Mouse (Mus musculus) MEL (cell line): ENCODE measurements around the gene U2af1l4. TPM values are rescaled to one million over a fixed set of nuclear protein-coding genes. Genes with fewer than 3 reads are reported as not detected.

ENCODE experiments used
- DNase-seq: peaks from one replicate; pipeline ENCODE4 v3.0.0; 2011; ENCODE audit warnings: low read depth, low spot score
- H3K27ac ChIP-seq: 2 replicates; pipeline ENCODE4 v1.5.1; 2012; ENCODE audit warnings: low read depth, mild to moderate bottlenecking, control low read depth, low read length, moderate library complexity; ENCODE audit not compliant: control insufficient read depth
- H3K27me3 ChIP-seq, 2 experiments: fragments of 150-350 bp in 1 of 2; sonication (generic) in 1 of 2; 2 replicates each; pipeline ENCODE4 v1.6.1; 2012; ENCODE audit warnings: low read length in 2 of 2, mild to moderate bottlenecking in 2 of 2, improper control_type of control experiment in 1 of 2, moderate library complexity in 1 of 2; ENCODE audit not compliant: insufficient read depth in 2 of 2, control insufficient read depth in 1 of 2
- H3K36me3 ChIP-seq, 2 experiments: 2 replicates each; pipeline ENCODE4 v1.6.1; 2012 to 2014; ENCODE audit warnings: low read length in 2 of 2, improper control_type of control experiment in 1 of 2, inconsistent platforms in 1 of 2, mild to moderate bottlenecking in 1 of 2; ENCODE audit not compliant: insufficient read depth in 2 of 2, control insufficient read depth in 1 of 2
- H3K4me1 ChIP-seq, 2 experiments: fragments of 150-350 bp in 1 of 2; sonication (generic) in 1 of 2; 2 replicates each; pipeline ENCODE4 v1.6.1; 2012; ENCODE audit warnings: low read length in 2 of 2, improper control_type of control experiment in 1 of 2, mild to moderate bottlenecking in 1 of 2; ENCODE audit not compliant: insufficient read depth in 2 of 2, control insufficient read depth in 1 of 2
- H3K4me3 ChIP-seq, 2 experiments: fragments of 150-350 bp in 1 of 2; sonication (generic) in 1 of 2; 2 replicates each; pipeline ENCODE4 v1.5.1; 2012; ENCODE audit warnings: low read depth in 2 of 2, low read length in 2 of 2, mild to moderate bottlenecking in 2 of 2, moderate library complexity in 2 of 2, control low read depth in 1 of 2, improper control_type of control experiment in 1 of 2; ENCODE audit not compliant: control insufficient read depth in 1 of 2, insufficient read depth in 1 of 2
- H3K79me2 ChIP-seq: 2 replicates; pipeline ENCODE4 v1.6.1; 2012; ENCODE audit warnings: mild to moderate bottlenecking, low read length, moderate library complexity; ENCODE audit not compliant: control insufficient read depth, poor library complexity, insufficient read depth
- H3K9ac ChIP-seq: 2 replicates; pipeline ENCODE4 v1.6.1; 2012; ENCODE audit warnings: low read depth, mild to moderate bottlenecking, control low read depth, low read length, moderate library complexity; ENCODE audit not compliant: control insufficient read depth, poor library complexity, severe bottlenecking
- H3K9me3 ChIP-seq: fragments of 150-350 bp; sonication (generic); replicated peaks from 2 replicates; pipeline ENCODE4 v1.6.1; 2012; ENCODE audit warnings: mild to moderate bottlenecking, low read length, improper control_type of control experiment, moderate library complexity; ENCODE audit not compliant: insufficient read depth
- BHLHE40 ChIP-seq: IDR thresholded peaks from 2 replicates; pipeline ENCODE4 v1.6.1; 2012; ENCODE audit warnings: low read depth, mild to moderate bottlenecking, inconsistent platforms, low read length, improper control_type of control experiment, borderline replicate concordance
- CHD2 ChIP-seq: IDR thresholded peaks from 2 replicates; pipeline ENCODE4 v1.6.1; 2011; ENCODE audit warnings: low read length, improper control_type of control experiment
- GABPA ChIP-seq: IDR thresholded peaks from 2 replicates; pipeline ENCODE4 v1.6.1; 2012; ENCODE audit warnings: low read depth, mild to moderate bottlenecking, inconsistent platforms, low read length, improper control_type of control experiment, moderate library complexity
- MEF2A ChIP-seq: IDR thresholded peaks from 2 replicates; pipeline ENCODE4 v1.6.1; 2014; ENCODE audit warnings: low read depth, mild to moderate bottlenecking, inconsistent platforms, low read length, improper control_type of control experiment; ENCODE audit not compliant: poor library complexity, insufficient replicate concordance, severe bottlenecking; ENCODE audit errors: extremely low read depth
- MXI1 ChIP-seq: IDR thresholded peaks from 2 replicates; pipeline ENCODE4 v1.6.1; 2011; ENCODE audit warnings: mild to moderate bottlenecking, low read depth, low read length, improper control_type of control experiment
- MYB ChIP-seq: IDR thresholded peaks from 2 replicates; pipeline ENCODE4 v1.6.1; 2011; ENCODE audit warnings: mild to moderate bottlenecking, low read depth, low read length, improper control_type of control experiment
- NELFE ChIP-seq: IDR thresholded peaks from 2 replicates; pipeline ENCODE4 v1.6.1; 2011; ENCODE audit warnings: low read depth, low read length, improper control_type of control experiment
- NRF1 ChIP-seq: IDR thresholded peaks from 2 replicates; pipeline ENCODE4 v1.6.1; 2014; ENCODE audit warnings: low read depth, mild to moderate bottlenecking, inconsistent platforms, low read length, improper control_type of control experiment, moderate library complexity; ENCODE audit not compliant: poor library complexity, insufficient read depth, severe bottlenecking
- POLR2A ChIP-seq, 2 experiments: IDR thresholded peaks; 2 replicates each; pipeline ENCODE4 v1.6.1; 2011 to 2012; ENCODE audit warnings: low read length in 2 of 2, mild to moderate bottlenecking in 2 of 2, control low read depth in 1 of 2, improper control_type of control experiment in 1 of 2, low read depth in 1 of 2, moderate library complexity in 1 of 2; ENCODE audit not compliant: control insufficient read depth in 1 of 2, insufficient read depth in 1 of 2, poor library complexity in 1 of 2
- POLR2AphosphoS5 ChIP-seq: IDR thresholded peaks from 2 replicates; pipeline ENCODE4 v1.6.1; 2012; ENCODE audit warnings: low read depth, borderline replicate concordance, mild to moderate bottlenecking, inconsistent platforms, low read length, moderate library complexity, mixed read lengths
- RAD21 ChIP-seq: IDR thresholded peaks from 2 replicates; pipeline ENCODE4 v1.6.1; 2011; ENCODE audit warnings: mild to moderate bottlenecking, low read depth, low read length, improper control_type of control experiment
- RCOR1 ChIP-seq: IDR thresholded peaks from 2 replicates; pipeline ENCODE4 v1.6.1; 2012; ENCODE audit warnings: low read depth, mild to moderate bottlenecking, inconsistent platforms, low read length, improper control_type of control experiment
- SIN3A ChIP-seq: IDR thresholded peaks from 2 replicates; pipeline ENCODE4 v1.6.1; 2012; ENCODE audit warnings: low read length, improper control_type of control experiment, inconsistent platforms
- TAL1 ChIP-seq: IDR thresholded peaks from 2 replicates; pipeline ENCODE4 v1.6.1; 2012; ENCODE audit warnings: mild to moderate bottlenecking, inconsistent platforms, low read length, moderate library complexity, mixed read lengths
- TBP ChIP-seq: IDR thresholded peaks from 2 replicates; pipeline ENCODE4 v1.8.0; 2011; ENCODE audit warnings: low read depth, low read length, improper control_type of control experiment
- TCF12 ChIP-seq: IDR thresholded peaks from 2 replicates; pipeline ENCODE4 v1.6.1; 2014; ENCODE audit warnings: low read depth, mild to moderate bottlenecking, inconsistent platforms, low read length, improper control_type of control experiment, moderate library complexity
- USF2 ChIP-seq, 2 experiments: IDR thresholded peaks; 2 replicates each; pipeline ENCODE4 v1.6.1; 2011 to 2012; ENCODE audit warnings: improper control_type of control experiment in 2 of 2, low read length in 2 of 2, borderline replicate concordance in 1 of 2, inconsistent platforms in 1 of 2, low read depth in 1 of 2, mild to moderate bottlenecking in 1 of 2; ENCODE audit not compliant: insufficient read depth in 1 of 2
- ZKSCAN1 ChIP-seq: IDR thresholded peaks from 2 replicates; pipeline ENCODE4 v1.6.1; 2012; ENCODE audit warnings: low read depth, mild to moderate bottlenecking, inconsistent platforms, low read length, improper control_type of control experiment, moderate library complexity
- ZMIZ1 ChIP-seq: IDR thresholded peaks from 2 replicates; pipeline ENCODE4 v1.6.1; 2012; ENCODE audit warnings: low read depth, mild to moderate bottlenecking, inconsistent platforms, low read length, improper control_type of control experiment, moderate library complexity
- polyA plus RNA-seq, 2 experiments: library from polyadenylated mRNA; stranded (reverse) in 1 of 2; unstranded in 1 of 2; fragments of >175 nt in 1 of 2; fragments of >200 nt in 1 of 2; gene quantifications; 2 replicates each; pipeline versions ENCODE4 v1.2.1 to v1.2.4; 2012; ENCODE audit warnings: low replicate concordance in 2 of 2, low read depth in 1 of 2; ENCODE audit not compliant: insufficient read length in 2 of 2, insufficient read depth in 1 of 2, missing spikeins in 1 of 2
- total RNA-seq: library from RNA; depleted of rRNA; stranded (reverse); fragments of 300-350 nt; gene quantifications from 2 replicates; pipeline ENCODE4 v1.2.3, GENCODE M21; 2012

Gene U2af1l4
- total and polyA plus RNA-seq, 3 experiments, result 72.5 to 74.2 TPM; not detected in 1

DNA sequence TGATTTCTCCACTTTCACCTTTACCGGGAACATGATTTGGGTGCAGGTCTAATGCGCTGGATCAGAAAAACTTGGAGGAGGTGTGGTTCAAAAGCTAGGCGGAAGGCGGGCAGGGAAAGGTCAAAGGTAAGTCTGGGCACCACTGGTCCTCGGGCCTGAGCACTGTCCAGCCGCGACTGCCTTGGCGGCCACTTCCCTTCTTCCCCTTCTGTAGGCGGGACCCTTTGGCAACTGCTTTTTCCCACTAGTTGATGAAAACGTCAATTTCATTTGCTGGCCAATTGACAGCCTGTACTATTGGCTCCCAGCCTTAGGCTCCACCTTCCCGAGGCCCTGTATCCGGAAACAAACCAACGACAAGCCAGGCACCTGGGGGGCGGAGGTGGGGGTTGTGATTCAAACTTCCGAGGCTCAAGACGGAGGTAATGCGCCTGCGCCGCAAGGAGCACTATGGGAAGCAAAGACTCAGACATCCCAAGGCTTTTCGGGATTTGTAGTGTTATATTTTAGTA, 3.6 kb upstream of the U2af1l4 start, which contains the start of gene Lin37 (continued):
- TF ChIP-seq GABPA (no peak), POLR2AphosphoS5 (no peak)

- DNase-seq, result no peak
- H3K9ac ChIP-seq, result no peak overlapping the region; the same call in 1 of the 2 replicates
- H3K27ac ChIP-seq, result no peak overlapping the region
- peaks cover 18% of the 10 kb centered on the region for H3K79me2 ChIP-seq
- H3K36me3 ChIP-seq, result peaks cover 0 to 8% of the 10 kb centered on the region in 2 experiments; a peak in 2 of 4 replicates
- H3K27me3 ChIP-seq, result no peaks in the 10 kb centered on the region
- no peak for TF ChIP-seq NRF1
- no peak for TF ChIP-seq SIN3A
- no peak for TF ChIP-seq TAL1
- no peak for TF ChIP-seq BHLHE40
- no peak for TF ChIP-seq MEF2A
- TF ChIP-seq RCOR1, result no peak
- no peak for TF ChIP-seq USF2 (IDR thresholded peaks at IDR 0.05; ENCODE audit: borderline replicate concordance in 1 of 2, insufficient read depth in 1 of 2, low read depth in 1 of 2, low read length in 2 of 2)
- no peak for TF ChIP-seq RAD21
- TF ChIP-seq TCF12, result no peak
- no peak for TF ChIP-seq CHD2
- TF ChIP-seq ZKSCAN1, result no peak
- TF ChIP-seq MYB, result no peak
- no peaks in the 10 kb centered on the region for H3K9me3 ChIP-seq
- peaks cover 2 to 16% of the 10 kb centered on the region in 2 experiments; a peak in 2 of 4 replicates for H3K4me1 ChIP-seq
- no peak overlapping the region; a peak in 1 of 4 replicates for H3K4me3 ChIP-seq
Observed at GRCm38 (mm10) chr7:30560296-30560695, 2.8 kb upstream of the U2af1l4 start.

- H3K9ac ChIP-seq, result peak overlapping the region; percentile 86
- H3K27me3 ChIP-seq, result no peaks in the 10 kb centered on the region
- H3K4me1 ChIP-seq, result peaks cover 2 to 16% of the 10 kb centered on the region in 2 experiments; a peak in 2 of 4 replicates
- no peaks in the 10 kb centered on the region for H3K9me3 ChIP-seq
- H3K27ac ChIP-seq, result peak overlapping the region; percentile 89
- DNase-seq, result peak; percentile 73
- peaks cover 18% of the 10 kb centered on the region for H3K79me2 ChIP-seq
- peaks cover 0 to 8% of the 10 kb centered on the region in 2 experiments; a peak in 2 of 4 replicates for H3K36me3 ChIP-seq
- TF ChIP-seq ZMIZ1 (no peak), TBP (peak; percentile 45; the same call in 1 of the 2 replicates), POLR2A (IDR thresholded peaks at IDR 0.05; ENCODE audit: control insufficient read depth in 1 of 2, insufficient read depth in 1 of 2, low read depth in 1 of 2, low read length in 2 of 2, poor library complexity in 1 of 2) (peak in 1 of 2 experiments; percentile 59; a peak in 2 of 4 replicates), CHD2 (no peak), SIN3A (no peak; the same call in 1 of the 2 replicates), NELFE (peak; percentile 47), MXI1 (no peak), BHLHE40 (peak; percentile 33; the same call in 1 of the 2 replicates)
- TF ChIP-seq, all 39 proteins: peak for 4
- H3K4me3 ChIP-seq, result peak overlapping the region; percentile 58 to 82
Observed at GRCm38 (mm10) chr7:30562526-30563116, 480 bp upstream of the U2af1l4 start.
